In the genomic region with DNA sequence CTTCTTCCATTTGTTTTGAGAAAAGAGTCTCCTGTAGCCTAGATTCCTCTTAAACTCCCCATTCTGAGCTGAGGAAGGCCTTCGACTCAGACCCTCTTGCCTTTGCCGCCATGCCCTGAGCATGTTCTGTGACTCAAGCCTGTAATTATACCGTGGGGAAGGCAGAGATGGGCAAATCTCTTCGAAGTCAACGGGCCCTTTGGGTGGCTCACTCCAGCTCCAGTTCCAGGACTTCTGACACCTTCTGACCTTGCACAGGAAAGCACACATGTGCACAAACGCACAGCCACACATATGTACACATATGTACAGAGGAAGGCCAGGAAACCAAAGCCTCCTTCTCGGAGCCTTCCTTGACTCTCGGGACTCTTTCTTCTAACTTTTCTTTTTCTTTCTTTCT, we compare ENCODE assay signal across 12 mouse cellular contexts. TPM values are rescaled to one million over a fixed set of nuclear protein-coding genes. Genes with fewer than 3 reads are reported as not detected.
DNase-seq lines count a peak whose midpoint lies in the region; ATAC-seq lines count a peak whose summit lies in the region.
"Had no signal": no experiment of that assay in that cellular context is flagged by ENCODE, and none has a peak within 500 bp of the region (broad histone marks: within the 10 kb centered on the region; RNA-seq: fewer than 3 reads in every experiment).

No protein-coding gene starts in this region.

- peak overlapping the region; percentile 31; the same call in 1 of the 2 replicates for H3K27ac ChIP-seq in forebrain, embryonic 10.5 days
- no peak overlapping the region for H3K27ac ChIP-seq in forebrain, embryonic 15.5 days (replicated peaks)
- H3K27ac ChIP-seq in kidney, embryonic 16.5 days (ENCODE audit: low read length) = peak overlapping the region; percentile 80
- H3K27ac ChIP-seq in brown adipose tissue, adult 24 weeks (replicated peaks; ENCODE audit: low read depth, low read length) = peak overlapping the region; percentile 78
- H3K27ac ChIP-seq: hindbrain, postnatal 0 days; neural tube, embryonic 12.5 days had no signal

- no peak for ATAC-seq in forebrain, embryonic 15.5 days (replicated peaks)
- ATAC-seq in kidney, embryonic 16.5 days (ENCODE audit: low FRiP score, low TSS enrichment) = no peak
- ATAC-seq: hindbrain, postnatal 0 days had no signal

- no peak overlapping the region for H3K9ac ChIP-seq in forebrain, embryonic 15.5 days (replicated peaks)
- no peak overlapping the region for H3K9ac ChIP-seq in kidney, embryonic 16.5 days (replicated peaks; ENCODE audit: low read length)
- H3K9ac ChIP-seq: neural tube, embryonic 12.5 days had no signal

- H3K27me3 ChIP-seq in forebrain, embryonic 10.5 days (ENCODE audit: poor library complexity, severe bottlenecking) = peaks cover 16% of the 10 kb centered on the region
- H3K27me3 ChIP-seq in forebrain, embryonic 15.5 days = no peaks in the 10 kb centered on the region
- H3K27me3 ChIP-seq in kidney, embryonic 16.5 days (ENCODE audit: insufficient read depth, low read length) = no peaks in the 10 kb centered on the region
- H3K27me3 ChIP-seq: neural tube, embryonic 12.5 days had no signal

- 90% methylated on average over 8 of the region's 8 CpGs for WGBS in forebrain, embryonic 10.5 days
- WGBS in forebrain, embryonic 15.5 days = 85% methylated on average over 8 of the region's 8 CpGs
- 69% methylated on average over 8 of the region's 8 CpGs for WGBS in kidney, embryonic 16.5 days

- H3K36me3 ChIP-seq in forebrain, embryonic 10.5 days (replicated peaks) = no peaks in the 10 kb centered on the region
- H3K36me3 ChIP-seq in forebrain, embryonic 15.5 days = no peaks in the 10 kb centered on the region
- H3K36me3 ChIP-seq in kidney, embryonic 16.5 days (ENCODE audit: insufficient read depth, low read length) = no peaks in the 10 kb centered on the region
- H3K36me3 ChIP-seq: neural tube, embryonic 12.5 days had no signal

- H3K4me2 ChIP-seq in forebrain, embryonic 15.5 days (replicated peaks) = no peak overlapping the region
- H3K4me2 ChIP-seq in kidney, embryonic 16.5 days (replicated peaks; ENCODE audit: low read depth, low read length) = no peak overlapping the region
- H3K4me2 ChIP-seq: neural tube, embryonic 12.5 days had no signal

- H3K4me1 ChIP-seq in forebrain, embryonic 10.5 days = peaks cover 30% of the 10 kb centered on the region
- H3K4me1 ChIP-seq in forebrain, embryonic 15.5 days = no peaks in the 10 kb centered on the region
- peaks cover 20% of the 10 kb centered on the region for H3K4me1 ChIP-seq in kidney, embryonic 16.5 days (ENCODE audit: insufficient read depth, low read length)
- H3K4me1 ChIP-seq in brown adipose tissue, adult 24 weeks (ENCODE audit: control insufficient read depth, insufficient read depth, insufficient read length, low read length) = peaks cover 9% of the 10 kb centered on the region
- H3K4me1 ChIP-seq: neural tube, embryonic 12.5 days had no signal

- no peaks in the 10 kb centered on the region for H3K9me3 ChIP-seq in forebrain, embryonic 10.5 days
- no peaks in the 10 kb centered on the region for H3K9me3 ChIP-seq in forebrain, embryonic 15.5 days
- no peaks in the 10 kb centered on the region for H3K9me3 ChIP-seq in kidney, embryonic 16.5 days (ENCODE audit: low read length)
- H3K9me3 ChIP-seq: neural tube, embryonic 12.5 days had no signal

- no peak for DNase-seq in forebrain, embryonic 10.5 days (ENCODE audit: extremely low spot score, low spot score)
- no peak for DNase-seq in kidney, adult 11 months
- peak; percentile 60 for DNase-seq in naive thymus-derived CD4-positive, alpha-beta T cell, adult 2 months (ENCODE audit: low read depth)
- no peak for DNase-seq in cerebellum, adult 11-12 months
- no peak for DNase-seq in urinary bladder, postnatal 14 days (ENCODE audit: low spot score)
- DNase-seq: cerebellum, postnatal 14 days had no signal

- no peak overlapping the region for H3K4me3 ChIP-seq in forebrain, embryonic 10.5 days
- no peak overlapping the region for H3K4me3 ChIP-seq in forebrain, embryonic 15.5 days
- H3K4me3 ChIP-seq in kidney, embryonic 16.5 days (ENCODE audit: low read length) = no peak overlapping the region
- H3K4me3 ChIP-seq in brown adipose tissue, adult 24 weeks (ENCODE audit: insufficient read depth, low read depth, low read length) = no peak overlapping the region
- H3K4me3 ChIP-seq: left cerebral cortex, adult 2 months; neural tube, embryonic 12.5 days had no signal

RNA-seq across cellular contexts. Expression of a gene that starts 37.0 kb away (rescaled TPM):
- 14.3 and 15.7 TPM in 2 replicates for polyA plus RNA-seq in forebrain, embryonic 10.5 days (2016; fragmentation: Nextera tagmentation; extraction: Ambion mirVana)
- polyA plus RNA-seq in forebrain, embryonic 15.5 days (2015; fragmentation: Nextera tagmentation; extraction: Ambion mirVana) = 9.7 and 10.3 TPM in 2 replicates
- polyA plus RNA-seq in kidney, embryonic 16.5 days (2015; fragmentation: Nextera tagmentation; extraction: Ambion mirVana) = 19.1 and 22.8 TPM in 2 replicates
- 7.8 and 10.1 TPM in 2 replicates for polyA plus RNA-seq in brown adipose tissue, adult 24 weeks (2012; ENCODE audit: insufficient read depth, insufficient read length, missing spikeins)

RNA-seq across cellular contexts. Expression of a gene that starts 56.6 kb away (rescaled TPM):
- polyA plus RNA-seq in forebrain, embryonic 10.5 days (2016; fragmentation: Nextera tagmentation; extraction: Ambion mirVana) = 60.2 and 64.4 TPM in 2 replicates
- polyA plus RNA-seq in forebrain, embryonic 15.5 days (2015; fragmentation: Nextera tagmentation; extraction: Ambion mirVana) = 81.0 and 85.9 TPM in 2 replicates
- 58.2 and 69.4 TPM in 2 replicates for polyA plus RNA-seq in kidney, embryonic 16.5 days (2015; fragmentation: Nextera tagmentation; extraction: Ambion mirVana)
- 6.7 and 17.9 TPM in 2 replicates for polyA plus RNA-seq in brown adipose tissue, adult 24 weeks (2012; ENCODE audit: insufficient read depth, insufficient read length, missing spikeins)
